Mouse (Mus musculus): ENCODE measurements around the gene Irf3.

The Irf3 gene

GRCm38 (mm10) chr7:45033722-45034359 lies 36.4 kb downstream of the Irf3 start:
- no peak for DNase-seq (ENCODE audit: low read depth, low spot score)

- DNase-seq (ENCODE audit: low read depth, low spot score) = no peak
These were observed 38.2 kb downstream of the Irf3 start for GRCm38 (mm10) chr7:45035631-45036030.

- no peak for DNase-seq (ENCODE audit: low read depth, low spot score)
These were observed 39.3 kb downstream of the Irf3 start for GRCm38 (mm10) chr7:45036702-45037101.

GRCm38 (mm10) chr7:45037720-45038361 lies 40.4 kb downstream of the Irf3 start:
- DNase-seq (ENCODE audit: low read depth, low spot score) = peak; percentile 59

GRCm38 (mm10) chr7:45038411-45038810 lies 41.0 kb downstream of the Irf3 start:
- no peak for DNase-seq (ENCODE audit: low read depth, low spot score)

- DNase-seq (ENCODE audit: low read depth, low spot score) = no peak
These were observed 43.4 kb downstream of the Irf3 start for GRCm38 (mm10) chr7:45040851-45041250.

GRCm38 (mm10) chr7:45043307-45043706 lies 45.9 kb downstream of the Irf3 start:
- no peak for DNase-seq (ENCODE audit: low read depth, low spot score)

GRCm38 (mm10) chr7:45045741-45046140 lies 48.3 kb downstream of the Irf3 start:
- DNase-seq (ENCODE audit: low read depth, low spot score) = no peak

GRCm38 (mm10) chr7:45046853-45047350 lies 49.5 kb downstream of the Irf3 start:
- DNase-seq (ENCODE audit: low read depth, low spot score) = no peak

- no peak for DNase-seq (ENCODE audit: low read depth, low spot score)
These were observed 50.0 kb downstream of the Irf3 start for GRCm38 (mm10) chr7:45047491-45047890.

- no peak for DNase-seq (ENCODE audit: low read depth, low spot score)
These were observed 50.8 kb downstream of the Irf3 start for GRCm38 (mm10) chr7:45048001-45048890.

- no peak for DNase-seq (ENCODE audit: low read depth, low spot score)
These were observed 51.6 kb downstream of the Irf3 start for GRCm38 (mm10) chr7:45048923-45049657.

- peak; percentile 92 for DNase-seq (ENCODE audit: low read depth, low spot score)
These were observed 53.6 kb downstream of the Irf3 start for GRCm38 (mm10) chr7:45050945-45051600.

GRCm38 (mm10) chr7:45051601-45051974 lies 54.1 kb downstream of the Irf3 start:
- peak; percentile 11 for DNase-seq (ENCODE audit: low read depth, low spot score)
